Mouse (Mus musculus): ENCODE measurements at regions not wholly inside any gene's neighbourhood (a gene's known extent, or its start where the extent isn't known, plus 50 kb on each side); places are given as distances from the start of the nearest gene placed in this dataset.

DNA sequence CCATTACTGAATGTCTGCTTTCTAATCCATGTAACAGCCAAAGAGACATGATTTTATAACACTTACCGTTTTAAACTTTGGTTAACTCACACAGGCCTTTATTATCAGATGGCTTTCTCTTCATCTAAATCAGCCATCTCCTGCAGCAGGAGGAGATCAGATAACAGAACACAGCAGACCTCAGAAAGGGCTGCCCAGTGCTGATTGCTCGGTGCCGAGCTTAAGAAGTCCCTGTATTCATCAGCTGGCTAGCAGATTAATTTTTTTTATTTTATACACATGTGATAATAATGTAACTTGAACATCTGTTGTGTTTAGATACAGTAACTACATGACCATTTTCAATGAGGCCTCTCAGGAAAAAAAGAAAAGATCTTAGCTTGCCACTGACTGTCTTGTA is 155.9 kb upstream of the Lpp start:
- TF ChIP-seq CTCF (IDR thresholded peaks at IDR 0.05; ENCODE audit: extremely low read depth, insufficient read depth, insufficient read length, insufficient replicate concordance) = no peak
- TF ChIP-seq POLR2A (IDR thresholded peaks at IDR 0.05; ENCODE audit: low read depth, low read length) = no peak

All from spleen, adult 2 months (tissue).